Mouse (Mus musculus) brain, embryonic 14.5 days (tissue): ENCODE data around the gene Tmem186.

Experiments used
- CTCF ChIP-seq: fragments of 200-500 bp; IDR thresholded peaks from 2 replicates; pipeline ENCODE4 v1.5.1; 2012; ENCODE audit warnings: inconsistent platforms, mild to moderate bottlenecking, moderate library complexity, borderline replicate concordance; ENCODE audit not compliant: insufficient read depth, insufficient read length; ENCODE audit errors: extremely low read depth
- POLR2A ChIP-seq: fragments of 200-500 bp; IDR thresholded peaks from 2 replicates; pipeline ENCODE4 v1.6.1; 2012; ENCODE audit warnings: mild to moderate bottlenecking, inconsistent platforms, borderline replicate concordance; ENCODE audit not compliant: poor library complexity, insufficient read depth, insufficient read length, severe bottlenecking; ENCODE audit errors: extremely low read depth

DNA sequence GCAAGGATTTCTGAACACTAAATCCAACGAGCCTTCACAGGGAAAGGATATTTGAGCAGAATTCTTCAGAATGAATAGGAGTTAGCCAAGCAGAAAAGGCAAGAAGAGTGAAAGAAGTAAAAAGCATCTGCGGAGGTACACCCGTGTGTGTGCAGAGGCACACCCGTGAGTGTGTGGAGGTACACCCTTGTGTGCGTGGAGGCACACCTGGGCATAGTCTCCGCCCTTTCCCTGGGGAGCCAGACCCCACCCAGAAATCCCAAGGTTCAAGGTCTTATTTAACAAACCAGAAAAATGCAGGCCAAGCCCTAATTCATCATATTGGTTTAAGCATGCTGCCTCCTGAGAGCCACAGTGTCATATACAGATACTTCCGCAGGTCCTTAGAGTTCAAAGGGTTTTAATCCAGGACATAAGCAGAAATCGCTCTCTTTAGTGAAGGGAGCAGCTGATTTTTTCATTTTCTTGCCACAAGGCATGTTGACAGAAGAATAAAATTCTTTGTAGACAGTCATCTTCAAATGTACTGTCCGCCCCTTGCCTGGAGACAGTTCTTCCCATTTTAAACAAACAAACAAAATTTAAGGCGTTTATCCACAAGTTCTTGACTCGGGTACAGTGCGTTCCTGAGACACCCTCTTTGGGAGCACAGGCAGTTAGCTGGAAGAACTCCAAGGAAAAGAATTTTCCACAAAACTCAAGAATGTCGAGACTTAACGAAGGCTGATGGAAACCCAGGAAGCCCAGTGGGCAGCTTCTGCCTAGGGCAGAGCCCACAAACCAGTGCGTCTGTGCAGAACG is 17.0 kb downstream of the Tmem186 start:
- TF ChIP-seq CTCF, result no peak
- TF ChIP-seq POLR2A, result no peak
